Mouse (Mus musculus): ENCODE data around the gene Hoxa11.

The Hoxa11 gene

GRCm38 (mm10) chr6:52239625-52240388, 5.8 kb downstream of the Hoxa11 start:
- in situ Hi-C loops (cut with MboI; ENCODE audit: low pct_unique_long_range_greater_than_20kb in 1 of 2, low sequenced_read_pairs in 2 of 2, unreplicated experiment in 1 of 2): loop anchor here in 1 of 2 experiments (25.0 kb wide), 1 partner anchor 1053 kb away; no protein-coding TSS in a partner anchor

- in situ Hi-C loops (cut with MboI; ENCODE audit: low pct_unique_long_range_greater_than_20kb in 1 of 2, low sequenced_read_pairs in 2 of 2, unreplicated experiment in 1 of 2): loop anchor here in 1 of 2 experiments (25.0 kb wide), 1 partner anchor 1052 kb away; no protein-coding TSS in a partner anchor
These were observed 6.6 kb downstream of the Hoxa11 start for GRCm38 (mm10) chr6:52238976-52239375.

GRCm38 (mm10) chr6:52238155-52238545, 7.5 kb downstream of the Hoxa11 start:
- in situ Hi-C loops (cut with MboI; ENCODE audit: low pct_unique_long_range_greater_than_20kb in 1 of 2, low sequenced_read_pairs in 2 of 2, unreplicated experiment in 1 of 2): loop anchor here in 1 of 2 experiments (25.0 kb wide), 1 partner anchor 1051 kb away; no protein-coding TSS in a partner anchor

GRCm38 (mm10) chr6:52237346-52238154, 8.1 kb downstream of the Hoxa11 start:
- in situ Hi-C loops (cut with MboI; ENCODE audit: low pct_unique_long_range_greater_than_20kb in 1 of 2, low sequenced_read_pairs in 2 of 2, unreplicated experiment in 1 of 2): loop anchor here in 1 of 2 experiments (25.0 kb wide), 1 partner anchor 1050 kb away; no protein-coding TSS in a partner anchor

GRCm38 (mm10) chr6:52236806-52237205, 8.8 kb downstream of the Hoxa11 start:
- in situ Hi-C loops (cut with MboI; ENCODE audit: low pct_unique_long_range_greater_than_20kb in 1 of 2, low sequenced_read_pairs in 2 of 2, unreplicated experiment in 1 of 2): loop anchor here in 1 of 2 experiments (25.0 kb wide), 1 partner anchor 1050 kb away; no protein-coding TSS in a partner anchor

GRCm38 (mm10) chr6:52235866-52236265, 9.7 kb downstream of the Hoxa11 start:
- in situ Hi-C loops (cut with MboI; ENCODE audit: low pct_unique_long_range_greater_than_20kb in 1 of 2, low sequenced_read_pairs in 2 of 2, unreplicated experiment in 1 of 2): loop anchor here in 1 of 2 experiments (25.0 kb wide), 1 partner anchor 1049 kb away; no protein-coding TSS in a partner anchor

GRCm38 (mm10) chr6:52235267-52235666, 10.3 kb downstream of the Hoxa11 start:
- in situ Hi-C loops (cut with MboI; ENCODE audit: low pct_unique_long_range_greater_than_20kb in 1 of 2, low sequenced_read_pairs in 2 of 2, unreplicated experiment in 1 of 2): loop anchor here in 1 of 2 experiments (25.0 kb wide), 1 partner anchor 1048 kb away; no protein-coding TSS in a partner anchor

GRCm38 (mm10) chr6:52234428-52235140, 11.0 kb downstream of the Hoxa11 start:
- in situ Hi-C loops (cut with MboI; ENCODE audit: low pct_unique_long_range_greater_than_20kb in 1 of 2, low sequenced_read_pairs in 2 of 2, unreplicated experiment in 1 of 2): loop anchor here in 1 of 2 experiments (25.0 kb wide), 1 partner anchor 1047 kb away; no protein-coding TSS in a partner anchor

GRCm38 (mm10) chr6:52233546-52234427, 11.8 kb downstream of the Hoxa11 start:
- in situ Hi-C loops (cut with MboI; ENCODE audit: low pct_unique_long_range_greater_than_20kb in 1 of 2, low sequenced_read_pairs in 2 of 2, unreplicated experiment in 1 of 2): loop anchor here in 1 of 2 experiments (25.0 kb wide), 1 partner anchor 1046 kb away; no protein-coding TSS in a partner anchor

GRCm38 (mm10) chr6:52232984-52233545, 12.5 kb downstream of the Hoxa11 start:
- in situ Hi-C loops (cut with MboI; ENCODE audit: low pct_unique_long_range_greater_than_20kb in 1 of 2, low sequenced_read_pairs in 2 of 2, unreplicated experiment in 1 of 2): loop anchor here in 1 of 2 experiments (25.0 kb wide), 1 partner anchor 1046 kb away; no protein-coding TSS in a partner anchor

- in situ Hi-C loops (cut with MboI; ENCODE audit: low pct_unique_long_range_greater_than_20kb in 1 of 2, low sequenced_read_pairs in 2 of 2, unreplicated experiment in 1 of 2): loop anchor here in 1 of 2 experiments (25.0 kb wide), 1 partner anchor 1045 kb away; no protein-coding TSS in a partner anchor
These were observed 13.0 kb downstream of the Hoxa11 start for GRCm38 (mm10) chr6:52232568-52232965.

GRCm38 (mm10) chr6:52231885-52232567, 13.6 kb downstream of the Hoxa11 start:
- in situ Hi-C loops (cut with MboI; ENCODE audit: low pct_unique_long_range_greater_than_20kb in 1 of 2, low sequenced_read_pairs in 2 of 2, unreplicated experiment in 1 of 2): loop anchor here in 1 of 2 experiments (25.0 kb wide), 1 partner anchor 1045 kb away; no protein-coding TSS in a partner anchor

- in situ Hi-C loops (cut with MboI; ENCODE audit: low pct_unique_long_range_greater_than_20kb in 1 of 2, low sequenced_read_pairs in 2 of 2, unreplicated experiment in 1 of 2): loop anchor here in 1 of 2 experiments (25.0 kb wide), 1 partner anchor 1043 kb away; no protein-coding TSS in a partner anchor
These were observed 15.0 kb downstream of the Hoxa11 start, which contains the start of gene Hoxa9 for GRCm38 (mm10) chr6:52230516-52231165. TSS of gene Hoxa9 (minus strand) at chr6:52231089.

GRCm38 (mm10) chr6:52229558-52230416, 15.8 kb downstream of the Hoxa11 start:
- in situ Hi-C loops (cut with MboI; ENCODE audit: low pct_unique_long_range_greater_than_20kb in 1 of 2, low sequenced_read_pairs in 2 of 2, unreplicated experiment in 1 of 2): loop anchor here (10.0 to 25.0 kb wide), 3 partner anchors 445 to 1042 kb away; no protein-coding TSS in a partner anchor
